In genomic region chr5:128581516-128581921, GRCm38 (mm10) we compare ENCODE assay signal across 16 mouse cellular contexts. TPM values are rescaled to one million over a fixed set of nuclear protein-coding genes. Genes with fewer than 3 reads are reported as not detected.
DNase-seq lines count a peak whose midpoint lies in the region; ATAC-seq and TF ChIP-seq lines count a peak whose summit lies in the region.
"Had no signal": no experiment of that assay in that cellular context is flagged by ENCODE, and none has a peak within 500 bp of the region (broad histone marks: within the 10 kb centered on the region; RNA-seq: fewer than 3 reads in every experiment).

No protein-coding gene starts in this region.

- no peak overlapping the region for H3K9ac ChIP-seq in intestine, embryonic 14.5 days (ENCODE audit: low read length)
- H3K9ac ChIP-seq in intestine, postnatal 0 days (ENCODE audit: low read depth, low read length) = no peak overlapping the region
- H3K9ac ChIP-seq in embryonic facial prominence, embryonic 12.5 days = no peak overlapping the region
- H3K9ac ChIP-seq in limb, embryonic 14.5 days (ENCODE audit: low read depth, low read length, severe bottlenecking) = no peak overlapping the region
- H3K9ac ChIP-seq: lung, embryonic 15.5 days had no signal

- TF ChIP-seq POLR2A in limb, embryonic 14.5 days (IDR thresholded peaks at IDR 0.05; ENCODE audit: borderline replicate concordance, extremely low read depth, insufficient read depth, insufficient read length) = no peak

- no peak for TF ChIP-seq CTCF in intestine, postnatal 0 days (IDR thresholded peaks at IDR 0.05; ENCODE audit: low read depth)

- H3K9me3 ChIP-seq in intestine, embryonic 14.5 days (ENCODE audit: control insufficient read depth, low read length) = no peaks in the 10 kb centered on the region
- no peaks in the 10 kb centered on the region for H3K9me3 ChIP-seq in intestine, postnatal 0 days (ENCODE audit: control insufficient read depth)
- H3K9me3 ChIP-seq in embryonic facial prominence, embryonic 10.5 days = no peaks in the 10 kb centered on the region
- H3K9me3 ChIP-seq in embryonic facial prominence, embryonic 12.5 days = no peaks in the 10 kb centered on the region
- H3K9me3 ChIP-seq in limb, embryonic 14.5 days (ENCODE audit: control insufficient read depth, low read length) = no peaks in the 10 kb centered on the region
- H3K9me3 ChIP-seq: lung, embryonic 15.5 days had no signal

- H3K36me3 ChIP-seq in intestine, embryonic 14.5 days (ENCODE audit: control insufficient read depth, insufficient read depth, low read length) = no peaks in the 10 kb centered on the region
- H3K36me3 ChIP-seq in intestine, postnatal 0 days (ENCODE audit: control insufficient read depth, insufficient read depth) = no peaks in the 10 kb centered on the region
- H3K36me3 ChIP-seq in embryonic facial prominence, embryonic 10.5 days (replicated peaks) = no peaks in the 10 kb centered on the region
- no peaks in the 10 kb centered on the region for H3K36me3 ChIP-seq in embryonic facial prominence, embryonic 12.5 days
- no peaks in the 10 kb centered on the region for H3K36me3 ChIP-seq in limb, embryonic 14.5 days (ENCODE audit: control insufficient read depth, insufficient read depth, low read length)
- H3K36me3 ChIP-seq: lung, embryonic 15.5 days had no signal

- no peak for DNase-seq in intestine, embryonic 14.5 days (ENCODE audit: low spot score)
- DNase-seq in embryonic facial prominence, embryonic 10.5 days (ENCODE audit: low spot score) = peak; percentile 61
- DNase-seq in limb, embryonic 14.5 days (ENCODE audit: low spot score) = no peak
- DNase-seq in ovary, postnatal 14 days (ENCODE audit: low spot score) = no peak
- DNase-seq in thymus, postnatal 25 days = no peak
- DNase-seq: heart, adult 18-20 months; heart, postnatal 10 days; kidney, postnatal 4 days; liver; right cerebral cortex, postnatal 14 days; thymus, postnatal 36 days had no signal

- H3K27me3 ChIP-seq in intestine, embryonic 14.5 days (replicated peaks; ENCODE audit: control insufficient read depth, insufficient read depth, low read length) = no peaks in the 10 kb centered on the region
- no peaks in the 10 kb centered on the region for H3K27me3 ChIP-seq in intestine, postnatal 0 days (replicated peaks; ENCODE audit: control insufficient read depth, insufficient read depth, low read length)
- H3K27me3 ChIP-seq in embryonic facial prominence, embryonic 10.5 days (replicated peaks; ENCODE audit: low read depth, poor library complexity, severe bottlenecking) = peaks cover 32% of the 10 kb centered on the region; the same call in 1 of the 2 replicates
- no peaks in the 10 kb centered on the region for H3K27me3 ChIP-seq in embryonic facial prominence, embryonic 12.5 days
- no peaks in the 10 kb centered on the region for H3K27me3 ChIP-seq in limb, embryonic 14.5 days (ENCODE audit: control insufficient read depth, insufficient read depth, low read length)
- H3K27me3 ChIP-seq: lung, embryonic 15.5 days had no signal

- H3K27ac ChIP-seq in intestine, embryonic 14.5 days (ENCODE audit: low read depth) = 0 out of 2 replicates have a peak overlapping the region, but pooled peaks have one; percentile 33
- no peak overlapping the region for H3K27ac ChIP-seq in intestine, postnatal 0 days (ENCODE audit: low read depth, low read length)
- peak overlapping the region; percentile 79 for H3K27ac ChIP-seq in embryonic facial prominence, embryonic 10.5 days (replicated peaks)
- H3K27ac ChIP-seq in embryonic facial prominence, embryonic 12.5 days = peak overlapping the region; percentile 75
- H3K27ac ChIP-seq in limb, embryonic 14.5 days (replicated peaks; ENCODE audit: low read depth, low read length) = peak overlapping the region; percentile 26; the same call in 1 of the 2 replicates
- H3K27ac ChIP-seq: lung, embryonic 15.5 days had no signal

- H3K4me3 ChIP-seq in intestine, embryonic 14.5 days (ENCODE audit: low read depth, low read length) = no peak overlapping the region
- H3K4me3 ChIP-seq in intestine, postnatal 0 days (ENCODE audit: low read depth, low read length) = no peak overlapping the region
- no peak overlapping the region for H3K4me3 ChIP-seq in embryonic facial prominence, embryonic 10.5 days
- no peak overlapping the region for H3K4me3 ChIP-seq in embryonic facial prominence, embryonic 12.5 days
- no peak overlapping the region for H3K4me3 ChIP-seq in limb, embryonic 14.5 days (replicated peaks; ENCODE audit: low read length)
- H3K4me3 ChIP-seq: lung, embryonic 15.5 days had no signal

- no peak overlapping the region for H3K4me2 ChIP-seq in intestine, embryonic 14.5 days (ENCODE audit: low read length)
- H3K4me2 ChIP-seq in intestine, postnatal 0 days (replicated peaks; ENCODE audit: low read depth) = no peak overlapping the region
- no peak overlapping the region; the same call in 1 of the 2 replicates for H3K4me2 ChIP-seq in embryonic facial prominence, embryonic 12.5 days (replicated peaks)
- H3K4me2 ChIP-seq in limb, embryonic 14.5 days (replicated peaks; ENCODE audit: low read depth, low read length, severe bottlenecking) = no peak overlapping the region
- H3K4me2 ChIP-seq: lung, embryonic 15.5 days had no signal

- H3K4me1 ChIP-seq in intestine, embryonic 14.5 days (replicated peaks; ENCODE audit: control insufficient read depth, insufficient read depth, low read length) = peaks cover 10% of the 10 kb centered on the region; the same call in 1 of the 2 replicates
- H3K4me1 ChIP-seq in intestine, postnatal 0 days (replicated peaks; ENCODE audit: control insufficient read depth, insufficient read depth, low read length) = no peaks in the 10 kb centered on the region
- H3K4me1 ChIP-seq in embryonic facial prominence, embryonic 10.5 days = peaks cover 41% of the 10 kb centered on the region
- peaks cover 17% of the 10 kb centered on the region; the same call in 1 of the 2 replicates for H3K4me1 ChIP-seq in embryonic facial prominence, embryonic 12.5 days
- H3K4me1 ChIP-seq in limb, embryonic 14.5 days (ENCODE audit: control insufficient read depth, insufficient read depth, low read length) = peaks cover 17% of the 10 kb centered on the region; the same call in 1 of the 2 replicates
- H3K4me1 ChIP-seq: lung, embryonic 15.5 days had no signal

- WGBS in intestine, embryonic 14.5 days = 15% methylated on average over 8 of the region's 8 CpGs
- WGBS in intestine, postnatal 0 days = 58% methylated on average over 8 of the region's 8 CpGs
- WGBS in embryonic facial prominence, embryonic 10.5 days = 15% methylated on average over 8 of the region's 8 CpGs
- 6% methylated on average over 8 of the region's 8 CpGs for WGBS in embryonic facial prominence, embryonic 12.5 days
- 20% methylated on average over 8 of the region's 8 CpGs for WGBS in limb, embryonic 14.5 days

- ATAC-seq in intestine, embryonic 14.5 days (replicated peaks; ENCODE audit: low FRiP score, low TSS enrichment, low read depth) = no peak
- no peak for ATAC-seq in intestine, postnatal 0 days
- ATAC-seq in embryonic facial prominence, embryonic 12.5 days (ENCODE audit: insufficient number of reproducible peaks, insufficient read depth, low FRiP score, low TSS enrichment) = peak; percentile 24
- peak; percentile 64 for ATAC-seq in limb, embryonic 14.5 days (ENCODE audit: low FRiP score, low read depth)
- ATAC-seq: CD4-positive, CD25-positive, alpha-beta regulatory T cell, adult 4 months; inflammation-experienced regulatory T-cells, adult 6 months had no signal

RNA-seq across cellular contexts. Expression of gene Fzd10, which starts 19.1 kb away (rescaled TPM):
- 2.4 and 3.0 TPM in 2 replicates for polyA plus RNA-seq in intestine, embryonic 14.5 days (2014; fragmentation: Nextera tagmentation; extraction: Ambion mirVana)
- polyA plus RNA-seq in intestine, postnatal 0 days (2015; fragmentation: Nextera tagmentation; extraction: Ambion mirVana) = 0.16 and 0.21 TPM in 2 replicates
- polyA plus RNA-seq in embryonic facial prominence, embryonic 10.5 days (2016; fragmentation: Nextera tagmentation; extraction: Ambion mirVana) = 3.1 and 4.3 TPM in 2 replicates
- 8.1 and 8.2 TPM in 2 replicates for polyA plus RNA-seq in embryonic facial prominence, embryonic 12.5 days (2016; fragmentation: Nextera tagmentation; extraction: Ambion mirVana)
- 23.1 and 26.3 TPM in 2 replicates for polyA plus RNA-seq in limb, embryonic 14.5 days (2012; rRNA removed)
- 11.3 and 12.5 TPM in 2 replicates for polyA plus RNA-seq in limb, embryonic 14.5 days (2014; fragmentation: Nextera tagmentation; extraction: Ambion mirVana)
- polyA plus RNA-seq: CD4-positive, CD25-positive, alpha-beta regulatory T cell, adult 4 months; inflammation-experienced regulatory T-cells, adult 6 months had no signal

Comparison
In these comparisons a context has a peak if more than half of its experiments do, and no peak if none do; other contexts are left out.
1. ATAC-seq: peak in embryonic facial prominence, embryonic 12.5 days (single experiment) and limb, embryonic 14.5 days (single experiment); none in intestine, embryonic 14.5 days (single experiment) and intestine, postnatal 0 days (single experiment).